Mouse (Mus musculus): ENCODE data around the gene Psmd2.
"Not testable (repeated sequence)": the region's sequence is repeated elsewhere in the genome, so short reads cannot be mapped to it uniquely, and the experiment has no call there.

Psmd2 gene

DNA sequence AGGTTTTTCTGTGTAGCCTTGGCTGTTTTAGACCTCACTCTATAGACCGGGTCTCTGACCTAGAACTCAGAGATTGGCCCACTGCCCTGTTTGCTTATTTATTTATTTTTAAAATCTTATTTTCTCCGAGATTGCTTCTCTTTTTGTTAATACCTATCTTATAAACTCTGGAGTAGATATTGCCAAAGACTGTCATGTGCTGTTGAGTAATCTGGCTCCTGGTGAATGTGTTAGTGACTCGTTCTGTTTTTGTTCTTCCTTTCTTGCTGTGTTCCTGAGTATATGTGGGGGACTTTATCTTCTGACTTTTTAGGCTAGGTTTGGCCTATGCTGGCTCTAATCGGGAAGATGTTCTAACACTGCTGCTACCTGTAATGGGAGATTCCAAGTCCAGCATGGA lies 6.2 kb downstream of the Psmd2 start:
- DNase-seq (ENCODE audit: low read depth, low spot score), result no peak

DNA sequence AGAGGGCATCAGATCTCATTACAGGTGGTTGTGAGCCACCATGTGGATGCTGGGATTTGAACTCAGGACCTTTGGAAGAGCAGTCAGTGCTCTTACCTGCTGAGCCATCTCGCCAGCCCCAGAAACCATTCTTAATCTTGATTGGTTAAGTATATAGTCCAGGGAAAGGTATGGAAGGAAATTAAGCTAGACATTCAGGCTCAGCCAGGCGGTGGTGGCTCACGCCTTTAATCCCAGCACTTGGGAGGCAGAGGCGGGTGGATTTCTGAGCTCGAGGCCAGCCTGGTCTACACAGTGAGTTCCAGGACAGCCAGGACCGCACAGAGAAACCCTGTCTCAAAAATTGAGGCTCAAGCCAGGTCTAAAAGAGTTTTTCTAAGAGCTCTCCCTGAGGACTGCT lies 16.6 kb downstream of the Psmd2 start, which contains the start of gene Eif4g1:
Eif4g1 (plus strand) TSS at position 301 of the 400 bp plus-strand sequence.
- DNase-seq (ENCODE audit: low read depth, low spot score), result not testable (repeated sequence)

DNA sequence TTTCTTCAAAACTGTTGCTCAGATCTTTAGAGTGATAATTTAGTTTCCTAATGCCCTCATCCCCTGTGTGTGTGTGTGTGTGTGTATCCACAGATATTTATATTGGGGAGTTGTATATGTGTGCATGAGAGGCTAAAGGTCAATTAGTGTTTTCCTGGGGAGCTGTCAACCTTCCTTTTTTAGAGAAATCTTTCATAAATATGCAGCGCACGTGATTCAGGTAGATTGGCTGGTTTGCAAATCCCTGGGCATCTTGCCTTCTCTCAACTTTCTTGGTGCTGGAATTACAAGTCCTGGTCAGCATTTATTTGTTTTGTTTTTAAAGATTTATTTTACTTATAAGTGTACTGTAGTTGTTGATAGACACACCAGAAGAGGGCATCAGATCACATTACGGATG lies 18.8 kb downstream of the Psmd2 start:
- DNase-seq (ENCODE audit: low read depth, low spot score), result no peak

DNA sequence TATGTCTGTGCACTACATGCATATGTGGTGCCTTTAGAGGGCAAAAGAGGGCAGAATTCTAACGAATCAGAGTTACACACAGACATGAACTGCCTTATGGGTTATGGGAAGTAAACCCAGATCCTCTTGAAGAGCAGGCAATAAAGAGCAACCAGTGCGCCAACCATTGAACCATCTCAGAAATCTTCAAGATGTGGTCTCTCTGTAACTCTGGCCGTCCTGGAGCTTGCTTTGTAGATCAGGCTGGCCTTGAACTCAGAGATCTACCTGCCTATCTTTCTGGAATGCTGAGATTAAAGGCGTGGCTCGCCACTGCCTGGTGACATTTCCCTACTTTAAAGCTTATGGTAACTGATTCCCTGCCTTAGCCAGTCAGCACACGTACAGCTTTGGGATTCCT lies 20.4 kb downstream of the Psmd2 start:
- DNase-seq (ENCODE audit: low read depth, low spot score), result no peak

DNA sequence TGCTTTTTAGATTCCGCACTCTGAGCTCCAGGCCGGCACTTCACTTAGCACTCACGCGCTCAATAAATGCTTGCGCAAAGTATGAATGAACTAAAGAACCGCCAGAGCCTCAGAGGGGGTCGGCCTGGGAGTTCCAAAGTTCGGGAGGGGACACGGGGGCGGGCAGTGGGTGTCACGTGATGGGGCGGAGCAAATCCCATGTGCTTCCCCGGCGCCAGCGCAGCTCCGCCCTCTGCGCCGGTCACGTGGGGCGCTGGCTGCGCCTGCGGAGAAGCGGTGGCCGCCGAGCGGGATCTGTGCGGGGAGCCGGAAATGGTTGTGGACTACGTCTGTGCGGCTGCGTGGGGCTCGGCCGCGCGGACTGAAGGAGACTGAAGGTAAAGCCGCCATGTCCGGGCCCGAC lies 21.0 kb downstream of the Psmd2 start:
- DNase-seq (ENCODE audit: low read depth, low spot score), result peak; percentile 81

DNA sequence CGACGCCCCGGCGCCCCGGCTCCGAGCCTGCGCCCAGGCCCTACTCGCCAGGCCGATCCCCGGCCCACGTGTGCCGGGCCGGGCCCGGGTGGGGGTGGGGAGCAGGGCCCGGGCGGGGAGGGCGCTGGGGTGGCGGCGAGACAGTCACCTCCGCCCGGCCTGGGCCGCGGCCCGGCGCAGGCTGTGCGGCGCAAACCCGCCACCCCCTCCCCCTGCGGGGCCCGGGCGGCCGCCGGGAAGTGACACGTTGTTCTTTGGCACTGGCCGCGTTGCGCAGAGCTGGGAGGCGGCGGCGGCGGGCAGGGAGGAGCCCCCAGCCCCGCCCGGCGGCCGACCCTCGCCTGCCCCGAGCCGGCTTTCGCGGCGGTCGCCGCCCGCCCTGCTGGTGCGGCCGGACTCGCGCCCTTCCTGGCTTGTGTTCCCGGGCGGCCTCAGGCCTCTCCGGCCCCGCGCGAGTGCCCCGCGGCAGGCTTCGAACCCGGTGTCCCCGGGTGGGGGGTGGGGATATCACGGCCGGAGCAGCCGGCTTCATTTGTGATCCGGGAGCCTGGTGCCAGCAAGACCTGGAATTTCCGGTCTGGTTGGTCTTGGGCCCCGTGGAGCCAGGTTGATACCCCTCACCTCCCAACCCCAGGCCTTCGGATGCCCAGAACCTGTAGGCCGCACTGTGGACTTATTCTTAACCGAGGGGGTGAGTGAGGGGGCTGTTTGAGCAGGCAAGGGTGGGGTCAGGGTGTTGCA lies 21.7 kb downstream of the Psmd2 start:
- DNase-seq (ENCODE audit: low read depth, low spot score), result no peak

DNA sequence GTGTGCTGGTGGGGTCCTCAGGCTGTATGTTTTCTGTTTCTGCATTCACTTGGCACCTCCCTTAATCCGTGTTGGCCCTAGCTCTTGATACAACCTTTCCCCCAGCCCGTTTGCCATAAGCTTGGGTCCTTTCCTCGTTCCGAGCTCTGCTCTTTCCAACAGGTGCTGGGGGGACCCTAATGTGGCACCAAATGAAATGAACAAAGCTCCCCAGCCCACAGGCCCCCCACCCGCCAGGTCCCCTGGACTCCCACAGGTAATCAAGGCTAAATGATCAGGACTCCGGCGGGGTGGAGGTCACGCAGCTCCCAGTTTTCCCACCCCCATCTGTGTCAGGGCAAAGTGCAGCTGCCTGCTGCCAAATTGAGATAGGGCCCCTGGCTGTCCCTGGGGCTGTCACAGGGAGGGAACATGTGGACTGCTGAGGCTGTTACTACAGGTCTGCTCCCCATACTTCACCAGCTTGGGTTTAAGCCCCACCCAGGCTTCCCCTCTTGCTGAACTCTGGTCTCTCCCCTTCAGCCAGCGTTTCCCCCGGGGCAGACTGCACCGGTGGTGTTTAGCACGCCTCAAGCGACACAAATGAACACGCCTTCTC lies 22.4 kb downstream of the Psmd2 start:
- DNase-seq (ENCODE audit: low read depth, low spot score), result peak; percentile 39

DNA sequence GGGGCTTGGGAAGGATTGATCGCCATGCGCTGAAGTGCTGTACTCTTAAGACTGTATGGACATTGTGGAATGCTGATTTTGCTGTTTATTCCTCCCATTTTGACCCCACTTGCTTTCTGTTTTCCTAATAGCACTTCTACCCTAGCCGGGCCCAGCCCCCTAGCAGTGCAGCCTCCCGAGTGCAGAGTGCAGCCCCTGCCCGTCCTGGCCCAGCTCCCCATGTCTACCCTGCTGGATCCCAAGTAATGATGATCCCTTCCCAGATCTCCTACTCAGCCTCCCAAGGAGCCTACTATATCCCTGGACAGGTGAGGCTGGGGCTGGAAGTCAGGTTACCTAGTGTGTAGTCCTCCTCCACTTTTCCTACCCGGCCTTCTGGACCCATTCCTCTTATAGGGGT lies 23.8 kb downstream of the Psmd2 start:
- DNase-seq (ENCODE audit: low read depth, low spot score), result no peak

DNA sequence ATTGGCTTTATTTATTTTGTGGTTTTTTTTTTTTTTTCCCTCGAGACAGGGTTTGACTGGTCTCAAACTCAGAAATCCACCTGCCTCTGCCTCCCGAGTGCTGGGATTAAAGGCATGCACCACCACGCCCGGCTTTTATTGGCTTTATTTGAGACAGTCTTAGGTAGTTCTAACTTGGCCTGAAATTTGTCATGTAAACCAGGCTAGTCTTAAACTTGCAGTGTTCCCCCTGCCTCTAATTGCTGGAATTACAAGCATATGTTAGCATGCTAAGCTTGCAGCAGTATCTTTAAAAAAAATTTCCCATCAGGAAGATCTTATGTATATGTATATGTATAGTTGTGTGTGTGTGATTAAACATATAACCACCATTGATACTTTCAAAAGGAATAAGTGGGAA lies 25.2 kb downstream of the Psmd2 start:
- no peak for DNase-seq (ENCODE audit: low read depth, low spot score)

DNA sequence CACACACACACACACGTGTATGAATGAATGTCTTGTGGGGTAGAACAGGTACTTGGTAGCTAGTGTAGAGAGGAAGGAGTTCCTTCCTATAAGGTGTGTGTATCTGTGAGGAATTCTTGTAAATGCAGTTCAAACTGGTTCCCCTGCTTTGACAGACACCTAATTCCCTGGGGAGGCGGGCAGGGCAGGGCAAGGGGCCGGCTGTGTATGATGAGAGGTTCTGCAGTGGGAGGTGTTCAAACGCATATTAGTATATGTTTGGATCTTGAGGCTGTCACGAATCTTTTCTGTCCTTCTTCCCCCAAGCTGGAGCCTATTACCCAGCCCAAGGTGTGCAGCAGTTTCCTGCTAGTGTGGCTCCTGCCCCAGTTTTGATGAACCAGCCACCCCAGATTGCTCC lies 25.9 kb downstream of the Psmd2 start:
- no peak for DNase-seq (ENCODE audit: low read depth, low spot score)

DNA sequence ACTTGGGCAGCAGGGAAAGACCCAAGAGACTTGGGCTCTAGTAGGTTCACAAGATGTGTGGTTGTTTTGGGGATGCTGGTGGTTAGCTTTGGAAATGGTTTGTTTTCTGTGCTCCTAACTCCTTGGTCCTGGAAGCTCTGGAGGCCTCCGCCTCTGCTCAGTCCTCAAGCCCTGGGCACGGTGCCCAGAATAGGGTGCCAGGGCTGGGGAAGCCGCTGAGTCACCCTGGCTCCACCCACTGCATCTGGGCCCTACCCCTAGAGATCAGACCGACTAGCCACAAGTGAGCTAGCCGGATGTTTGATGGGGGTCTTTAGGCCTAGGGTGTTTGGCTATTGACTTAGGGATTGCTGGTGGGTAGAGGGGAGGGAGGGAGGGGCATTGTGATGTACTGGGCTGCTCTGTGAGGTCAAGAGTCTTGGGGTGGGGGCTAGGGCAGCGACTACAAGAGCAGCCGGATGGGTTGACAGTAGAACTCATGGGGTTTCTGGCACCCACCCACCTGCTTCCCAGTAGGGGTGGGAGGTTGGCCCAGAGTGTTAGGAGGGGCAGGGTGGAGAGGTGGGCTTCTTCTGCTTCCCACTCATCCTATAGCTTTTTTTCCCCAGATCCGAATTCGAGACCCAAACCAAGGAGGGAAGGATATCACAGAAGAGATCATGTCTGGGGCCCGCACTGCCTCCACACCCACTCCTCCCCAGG lies 26.7 kb downstream of the Psmd2 start:
- DNase-seq (ENCODE audit: low read depth, low spot score), result peak; percentile 53

DNA sequence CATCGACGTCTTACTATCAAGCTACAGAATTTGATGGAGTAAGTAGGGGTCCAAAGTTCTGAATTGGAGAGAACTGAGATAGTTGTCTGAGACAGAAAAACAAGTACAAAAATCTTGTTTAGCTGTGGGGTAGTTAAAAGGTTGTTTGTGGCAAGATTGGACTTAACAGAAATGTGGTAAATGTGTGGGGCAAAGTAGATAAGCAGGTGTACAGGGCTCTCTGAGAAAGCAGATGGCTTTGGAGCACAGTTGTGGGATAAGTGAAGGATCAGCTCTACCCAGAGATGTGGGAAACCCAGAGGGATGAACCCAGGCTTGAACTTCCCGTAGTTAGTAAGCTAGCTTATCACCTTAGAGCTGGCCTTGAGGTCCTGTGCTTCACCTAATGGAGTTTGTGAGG lies 39.3 kb downstream of the Psmd2 start:
- DNase-seq (ENCODE audit: low read depth, low spot score), result no peak

DNA sequence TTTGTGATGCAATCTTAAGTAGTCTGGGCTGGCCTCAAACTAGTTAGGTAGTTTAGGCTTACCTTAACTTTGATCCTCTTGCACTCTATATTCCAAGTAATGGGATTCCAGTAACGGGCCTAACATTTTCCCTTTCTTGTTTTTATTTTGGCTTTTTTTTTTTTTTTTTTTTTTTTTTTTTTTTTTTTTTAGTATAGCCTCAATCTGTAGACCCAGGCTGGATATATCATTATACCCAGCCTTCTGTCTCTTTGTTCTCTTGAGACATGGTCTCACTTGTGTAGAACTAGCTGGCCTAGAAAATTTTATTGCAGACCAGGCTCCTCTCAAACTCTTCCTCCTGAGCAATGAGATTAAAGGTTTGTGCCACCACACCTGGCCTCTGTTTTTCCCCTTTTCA lies 40.2 kb downstream of the Psmd2 start:
- DNase-seq (ENCODE audit: low read depth, low spot score), result no peak

DNA sequence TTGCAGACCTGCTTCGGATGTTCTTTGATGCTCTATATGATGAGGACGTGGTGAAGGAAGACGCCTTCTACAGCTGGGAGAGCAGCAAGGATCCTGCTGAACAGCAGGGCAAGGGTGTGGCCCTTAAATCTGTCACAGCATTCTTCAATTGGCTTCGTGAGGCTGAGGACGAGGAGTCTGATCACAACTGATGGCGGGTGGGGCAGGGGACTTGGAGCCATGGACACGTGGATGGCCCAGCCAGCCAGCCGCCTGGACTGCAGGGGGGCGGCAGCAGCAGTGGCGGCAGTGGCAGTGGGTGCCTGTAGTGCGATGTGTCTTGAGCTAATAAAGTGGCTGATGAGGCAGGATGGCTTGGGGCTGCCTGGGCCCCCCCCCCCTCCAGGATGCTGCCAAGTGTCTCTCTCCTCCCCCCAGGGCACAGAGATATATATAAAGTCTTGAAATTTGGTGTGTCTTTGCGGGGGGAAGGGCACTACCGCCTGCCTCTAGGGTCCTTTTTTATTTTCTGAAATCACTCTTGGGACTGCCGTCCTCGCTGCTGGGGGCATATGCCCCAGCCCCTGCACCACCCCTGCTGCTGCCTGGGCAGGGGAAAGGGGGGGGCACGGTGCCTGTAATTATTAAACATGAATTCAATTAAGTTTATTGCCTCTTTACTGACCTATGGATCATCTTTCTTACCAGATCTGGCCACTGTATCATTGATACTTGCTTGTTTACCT lies 41.0 kb downstream of the Psmd2 start:
- no peak for DNase-seq (ENCODE audit: low read depth, low spot score)

DNA sequence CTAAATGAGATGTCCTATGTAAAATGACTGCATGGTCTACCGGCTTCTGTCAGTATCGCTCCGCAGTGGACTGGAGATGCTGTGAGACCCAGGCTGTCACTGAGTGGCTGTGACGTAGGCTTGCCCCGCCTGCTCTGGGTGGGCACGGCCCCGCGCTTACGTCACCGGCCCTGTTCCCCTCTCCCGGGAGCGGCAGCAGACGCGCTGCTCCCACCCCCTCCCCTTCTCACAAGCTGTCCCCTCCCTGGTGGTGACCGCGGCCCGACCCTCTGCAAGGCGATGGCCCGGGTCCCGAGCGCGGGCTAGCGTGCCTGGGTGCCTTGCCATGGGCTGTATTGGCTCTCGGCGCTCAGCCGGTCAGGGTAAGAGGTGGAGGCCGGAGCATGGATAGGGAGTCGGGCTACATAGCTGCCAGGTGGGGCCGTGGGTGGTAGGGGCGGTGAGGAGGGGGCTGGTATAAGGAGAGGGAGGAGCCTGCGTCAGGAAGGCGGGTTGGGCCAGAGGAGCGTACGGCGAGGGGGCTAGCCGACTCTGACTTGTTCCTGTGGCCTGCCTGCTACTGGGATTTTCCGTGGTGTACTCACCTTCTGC lies 41.8 kb downstream of the Psmd2 start, which contains the start of gene Fam131a:
Fam131a (plus strand) TSS at position 131 of the 591 bp plus-strand sequence.
- no peak for DNase-seq (ENCODE audit: low read depth, low spot score)

DNA sequence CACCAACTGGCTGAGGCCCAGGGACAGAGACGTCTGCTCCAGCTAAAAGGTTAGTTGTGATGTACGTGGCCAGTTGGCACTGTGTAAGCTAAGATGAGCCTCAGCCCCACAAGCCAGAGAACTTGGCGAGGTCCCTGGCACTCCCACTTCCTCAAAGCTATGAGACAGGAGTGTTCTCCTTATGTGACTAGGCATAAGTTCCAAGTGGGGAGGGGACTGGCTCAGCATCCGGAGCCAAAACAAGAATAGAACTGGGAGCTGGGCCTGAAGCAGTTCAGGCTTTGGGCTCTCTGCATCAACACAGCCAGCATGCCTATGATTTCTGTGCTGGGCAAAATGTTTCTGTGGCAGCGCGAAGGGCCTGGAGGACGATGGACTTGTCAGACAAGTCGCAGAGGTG lies 43.3 kb downstream of the Psmd2 start:
- DNase-seq (ENCODE audit: low read depth, low spot score), result no peak

DNA sequence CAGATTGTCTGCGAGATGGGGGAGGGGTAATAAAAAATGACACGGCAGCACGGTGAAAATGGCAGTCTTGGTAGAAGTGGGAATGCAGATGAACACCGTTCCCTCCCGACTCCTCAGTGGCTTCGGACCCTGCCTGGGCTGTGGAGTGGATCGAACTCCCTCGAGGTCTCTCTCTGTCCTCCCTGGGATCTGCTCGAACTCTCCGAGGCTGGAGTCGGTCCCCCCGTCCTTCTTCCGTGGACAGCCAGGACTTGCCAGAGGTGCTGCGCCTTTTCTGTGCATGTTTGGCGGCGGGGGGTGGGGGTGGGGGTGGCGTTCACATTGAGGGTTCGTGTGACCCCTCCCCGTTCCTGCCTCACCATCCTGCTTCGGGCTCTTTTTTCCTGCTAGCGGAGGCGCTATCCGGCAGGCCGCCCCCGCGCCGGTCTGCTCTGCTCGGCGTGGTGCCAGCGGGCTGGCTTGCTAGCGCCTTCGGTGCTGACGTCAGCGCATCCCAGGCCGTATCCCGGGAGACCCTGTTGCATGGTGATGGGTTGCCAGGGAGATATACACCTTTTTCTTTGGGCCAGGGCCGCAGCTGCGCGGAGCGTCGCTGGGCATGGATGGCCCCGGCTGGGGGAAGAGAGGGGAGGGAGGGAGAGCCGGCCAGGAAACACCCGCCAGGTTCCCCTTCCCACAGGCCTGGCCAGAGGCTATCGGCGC lies 44.3 kb downstream of the Psmd2 start:
- no peak for DNase-seq (ENCODE audit: low read depth, low spot score)

DNA sequence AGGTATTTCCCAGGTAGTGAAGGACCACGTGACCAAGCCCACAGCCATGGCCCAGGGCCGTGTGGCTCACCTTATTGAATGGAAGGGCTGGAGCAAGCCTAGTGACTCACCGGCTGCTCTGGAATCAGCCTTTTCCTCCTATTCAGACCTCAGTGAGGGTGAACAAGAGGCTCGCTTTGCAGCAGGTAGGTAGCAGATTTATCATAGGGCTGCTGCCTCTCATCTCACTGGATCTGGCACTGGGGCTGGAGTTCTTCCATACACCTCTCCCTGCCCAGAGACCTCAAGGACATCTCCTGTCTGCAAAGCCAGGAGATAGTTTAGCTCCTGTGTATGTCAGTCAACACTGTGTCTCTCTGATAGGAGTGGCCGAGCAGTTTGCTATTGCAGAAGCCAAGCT lies 47.8 kb downstream of the Psmd2 start:
- no peak for DNase-seq (ENCODE audit: low read depth, low spot score)

DNA sequence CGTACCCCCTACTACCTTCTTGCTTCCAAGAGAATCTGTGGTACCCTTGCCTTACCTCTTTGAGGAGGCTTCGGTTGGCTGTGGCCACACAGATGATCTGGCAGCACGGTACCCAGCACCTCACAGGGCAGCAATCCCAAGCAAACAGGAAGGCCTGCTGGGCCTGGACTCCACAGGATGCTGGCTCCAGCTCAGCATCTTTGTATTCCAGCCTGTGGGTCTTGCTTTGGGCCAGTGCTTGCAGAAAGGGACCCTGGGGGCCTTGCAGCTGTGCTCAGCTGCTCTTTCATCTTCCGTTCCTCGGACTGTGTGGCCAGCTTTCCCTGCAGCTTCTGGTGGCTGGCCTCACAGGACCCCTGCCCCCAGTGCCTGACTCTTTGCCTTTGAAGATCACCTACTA lies 48.6 kb downstream of the Psmd2 start:
- no peak for DNase-seq (ENCODE audit: low read depth, low spot score)

DNA sequence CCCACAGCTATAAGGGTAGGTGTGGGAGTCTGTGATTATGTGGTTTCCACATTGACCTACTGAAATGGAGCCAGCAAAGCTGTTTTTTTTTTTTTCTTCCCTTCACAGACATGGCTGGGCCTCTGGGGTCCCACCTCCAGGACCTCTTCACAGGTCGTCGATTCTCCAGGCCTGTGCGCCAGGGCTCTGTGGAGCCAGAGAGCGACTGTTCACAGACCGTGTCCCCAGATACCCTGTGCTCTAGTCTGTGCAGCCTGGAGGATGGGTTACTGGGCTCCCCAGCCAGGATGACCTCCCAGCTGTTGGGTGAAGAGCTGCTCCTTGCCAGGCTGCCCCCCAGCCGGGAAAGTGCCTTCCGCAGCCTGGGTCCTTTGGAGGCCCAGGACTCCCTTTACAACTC lies 49.9 kb downstream of the Psmd2 start:
- no peak for DNase-seq (ENCODE audit: low read depth, low spot score)

Measured in c-Kit-negative CD71-positive TER-119-positive erythroid progenitor cells, embryonic 14.5 days (primary cell).